Mouse (Mus musculus) NIH3T3 (cell line): Measurements from ENCODE around the gene Ccdc153.

Experiments used
- DNase-seq: peaks from one replicate; pipeline ENCODE4 v3.0.0-alpha.2; 2012; ENCODE audit warnings: low read depth

The Ccdc153 gene

GRCm38 (mm10) chr9:44240911-44241310 is 435 bp downstream of the Ccdc153 start:
- no peak for DNase-seq

DNA sequence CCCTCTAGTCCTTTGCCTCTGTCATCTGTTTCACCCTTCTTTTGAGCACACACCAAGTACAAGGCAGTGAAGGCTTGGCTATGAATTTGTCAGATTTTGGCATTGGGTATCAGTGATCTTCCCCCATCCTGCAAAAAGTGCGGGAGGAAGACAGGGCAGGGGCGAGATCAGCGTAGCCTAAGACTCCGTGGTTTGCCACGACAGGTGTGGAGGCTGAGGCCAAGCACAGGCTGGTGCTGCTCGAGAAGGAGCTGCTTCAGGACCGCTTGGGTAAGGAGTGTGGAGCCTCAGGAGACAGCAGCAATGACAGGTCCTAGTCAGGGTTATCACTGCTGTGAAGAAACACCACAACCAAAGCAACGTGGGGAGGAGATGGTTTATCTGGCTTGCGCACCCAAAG is 942 bp downstream of the Ccdc153 start:
- no peak for DNase-seq

DNA sequence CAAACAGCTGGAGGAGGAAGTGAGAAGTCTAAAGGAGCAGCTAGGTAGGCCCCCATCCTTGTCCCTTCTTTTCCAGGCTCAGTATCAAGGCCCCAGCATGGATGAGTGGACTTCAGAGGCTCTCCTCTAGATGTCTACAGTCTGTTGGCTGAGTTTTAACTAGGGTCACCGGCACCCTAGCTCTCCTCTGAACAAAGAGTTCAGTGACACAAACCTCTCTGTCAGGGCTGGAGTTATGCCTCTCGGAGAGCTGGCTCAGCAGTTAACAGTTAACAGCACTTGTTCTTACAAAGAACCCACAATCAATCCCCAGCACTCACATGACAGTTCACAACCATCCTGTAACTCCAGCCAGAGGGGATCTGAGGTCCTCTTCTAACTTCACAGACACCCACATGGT is 3.1 kb downstream of the Ccdc153 start:
- DNase-seq = no peak

DNA sequence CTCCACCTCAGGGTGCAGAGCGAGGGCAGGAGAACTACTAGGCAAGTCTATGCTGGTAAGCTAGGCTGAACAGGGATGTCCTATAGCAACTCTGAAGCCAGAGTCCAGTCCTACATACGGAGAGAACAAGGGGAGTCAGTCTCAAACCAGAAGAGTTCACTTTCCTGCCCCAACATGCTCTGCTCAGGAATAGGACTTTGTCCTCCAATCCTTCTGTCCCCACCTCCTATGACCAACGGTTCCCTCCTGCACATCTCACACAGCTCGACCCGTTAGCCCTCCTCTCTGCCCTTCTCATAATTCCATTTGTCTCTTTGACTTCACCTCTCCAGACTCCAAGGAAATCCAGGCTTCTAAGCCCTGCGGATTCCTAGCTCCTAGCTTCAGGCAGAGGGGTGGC is 7.4 kb downstream of the Ccdc153 start:
- no peak for DNase-seq

- DNase-seq = peak; percentile 67
These were observed 9.0 kb downstream of the Ccdc153 start for GRCm38 (mm10) chr9:44249181-44250146.

DNA sequence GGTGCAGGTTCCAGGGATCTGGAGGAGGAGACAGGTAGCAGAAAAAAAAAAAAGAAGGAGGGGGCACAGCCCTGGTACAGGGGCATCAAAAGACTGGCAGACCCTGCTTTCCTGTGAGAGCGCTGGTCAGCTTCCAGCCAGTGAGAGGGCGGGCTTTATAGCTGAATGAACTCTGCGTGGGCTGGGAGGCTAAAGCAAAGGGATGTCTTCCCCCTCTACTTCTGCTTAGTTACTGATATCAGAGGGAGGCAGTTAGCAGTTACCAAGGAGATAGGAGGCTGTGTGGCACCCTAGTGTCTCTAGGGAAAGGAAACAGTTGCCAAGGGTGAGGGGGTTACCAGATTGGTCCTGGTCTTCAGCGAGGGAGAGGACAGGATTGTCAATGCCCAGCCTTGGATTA is 10.0 kb downstream of the Ccdc153 start:
- no peak for DNase-seq

- no peak for DNase-seq
These were observed 10.8 kb downstream of the Ccdc153 start, which contains the start of gene Pdzd3 for GRCm38 (mm10) chr9:44251314-44251713. Gene Pdzd3, minus strand, starts transcription at chr9:44251471.

DNA sequence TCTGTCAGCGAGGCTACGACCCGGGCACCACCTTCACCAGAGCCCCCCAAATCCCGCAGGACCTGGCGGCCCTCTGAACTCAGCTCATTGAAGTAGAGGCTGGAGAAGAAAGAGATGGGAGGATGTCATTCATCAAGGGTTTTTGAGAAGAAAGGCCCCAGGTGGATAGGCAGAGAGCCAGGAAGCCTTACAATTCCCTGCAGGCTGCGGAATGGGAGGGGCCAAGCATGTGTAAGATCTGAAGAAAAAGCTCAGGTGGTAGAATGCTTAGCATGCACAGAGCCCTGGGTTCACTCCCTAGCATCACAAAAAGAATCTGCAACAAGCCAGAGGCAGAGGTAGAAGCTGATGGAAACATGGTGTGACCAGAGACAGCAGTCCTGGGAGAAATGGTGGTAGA is 13.0 kb downstream of the Ccdc153 start:
- no peak for DNase-seq

DNA sequence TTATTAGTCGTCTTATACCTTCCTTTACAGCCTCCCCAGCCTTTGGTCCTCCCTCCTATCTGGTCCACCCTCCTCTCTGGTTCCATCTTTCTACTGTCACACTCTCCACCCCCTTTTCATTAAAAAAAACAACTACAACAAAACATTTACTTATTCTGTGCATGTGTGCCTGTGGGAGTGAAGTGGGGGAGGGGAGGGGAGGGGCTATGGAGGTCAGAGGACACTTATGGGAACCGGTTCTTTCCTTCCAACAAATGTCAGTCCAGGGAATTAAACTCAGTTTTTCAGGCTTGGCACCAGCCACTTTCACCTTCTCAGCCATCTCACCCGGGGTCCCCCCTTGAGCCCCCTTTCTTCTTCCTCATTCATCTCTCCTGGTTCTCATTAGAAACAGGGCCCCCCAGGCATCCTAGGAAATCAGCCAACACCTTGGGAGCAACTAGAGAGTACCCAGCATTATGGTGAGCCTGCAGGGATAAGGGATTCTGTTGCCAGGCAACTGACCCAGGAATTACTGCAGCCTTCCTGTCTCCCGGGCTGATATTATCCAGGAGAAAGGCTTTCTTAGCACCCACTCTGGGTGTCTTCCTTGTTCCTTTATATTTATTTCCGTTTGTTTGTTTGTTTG is 14.1 kb downstream of the Ccdc153 start:
- no peak for DNase-seq

- no peak for DNase-seq
These were observed 14.7 kb downstream of the Ccdc153 start for GRCm38 (mm10) chr9:44255136-44255521.

DNA sequence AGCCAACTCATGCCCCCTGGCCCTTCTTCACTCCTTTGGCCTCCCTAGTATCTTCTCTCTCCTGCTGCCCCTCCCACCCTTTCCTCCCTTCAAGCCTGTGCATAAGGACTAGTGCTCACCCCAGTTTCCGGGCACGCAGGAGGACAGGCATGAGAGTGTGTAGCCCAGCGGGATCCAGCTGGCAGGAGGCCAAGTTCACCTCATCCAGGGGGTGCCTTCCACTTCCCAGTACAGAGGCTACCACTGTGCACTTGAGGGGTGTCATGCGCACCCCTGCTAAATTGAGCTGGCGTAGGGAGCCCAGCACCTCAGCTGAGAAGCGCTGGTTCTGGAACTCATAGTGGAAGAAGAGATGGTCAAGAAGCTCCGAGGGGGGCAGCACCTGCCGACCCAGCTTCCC is 15.7 kb downstream of the Ccdc153 start:
- no peak for DNase-seq

DNA sequence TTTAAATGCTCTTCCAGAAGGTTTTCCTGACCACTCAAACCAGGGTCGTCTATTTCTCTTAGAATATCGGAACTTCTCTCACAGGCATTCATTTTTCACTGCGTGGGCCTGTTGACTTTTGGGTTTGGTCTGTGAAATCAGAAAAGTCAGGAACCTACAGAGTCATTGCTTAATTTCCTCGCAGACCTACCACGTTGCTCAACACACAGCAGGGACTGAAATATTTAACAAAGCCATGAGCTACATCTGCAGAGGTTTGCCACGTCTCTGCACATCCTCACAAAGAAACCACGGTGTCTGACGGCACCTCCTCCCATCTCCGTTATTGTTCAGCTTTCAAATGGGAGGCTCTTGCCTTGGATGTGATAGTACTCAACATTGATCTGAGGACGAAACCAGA is 18.5 kb downstream of the Ccdc153 start:
- DNase-seq = no peak

DNA sequence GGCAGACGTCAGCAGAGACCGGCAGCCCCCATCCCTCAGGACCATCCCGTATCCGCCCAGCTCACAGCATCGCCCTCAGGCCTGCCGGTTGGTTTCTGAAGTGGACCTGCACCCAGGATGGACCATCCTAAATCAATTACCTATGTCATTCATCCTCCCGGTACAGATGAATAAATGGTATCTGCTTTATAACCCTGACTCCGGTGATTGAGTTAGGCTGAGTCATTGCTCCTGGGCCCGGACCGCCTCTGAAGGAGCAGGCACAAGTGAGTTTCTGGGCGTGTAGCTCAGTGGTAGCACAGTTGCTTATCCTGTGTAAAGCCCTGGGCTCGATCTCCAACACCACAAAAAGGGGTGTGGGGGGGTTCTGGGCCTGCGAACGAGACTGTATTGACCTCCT is 20.9 kb downstream of the Ccdc153 start:
- no peak for DNase-seq

GRCm38 (mm10) chr9:44266478-44267226 is 26.2 kb downstream of the Ccdc153 start:
- DNase-seq = no peak

- no peak for DNase-seq
These were observed 27.0 kb downstream of the Ccdc153 start for GRCm38 (mm10) chr9:44267319-44268026.

DNA sequence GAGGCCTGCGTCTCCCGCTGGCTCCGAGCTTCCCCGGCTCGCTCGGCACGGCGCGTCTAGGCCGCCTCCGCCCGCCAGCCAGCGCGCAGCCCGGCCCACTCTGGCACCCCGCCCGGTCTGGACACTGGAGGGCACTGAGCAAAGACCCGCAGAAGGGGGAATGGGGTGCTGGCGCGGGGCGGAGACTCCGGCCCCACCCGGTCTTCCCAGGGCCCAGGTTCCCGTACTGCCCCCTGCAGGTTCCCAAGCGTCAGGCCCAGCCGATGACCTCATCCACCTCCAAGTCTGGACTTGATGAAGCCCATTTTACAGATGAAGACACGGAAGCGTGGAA is 27.5 kb downstream of the Ccdc153 start:
- peak; percentile 4 for DNase-seq

DNA sequence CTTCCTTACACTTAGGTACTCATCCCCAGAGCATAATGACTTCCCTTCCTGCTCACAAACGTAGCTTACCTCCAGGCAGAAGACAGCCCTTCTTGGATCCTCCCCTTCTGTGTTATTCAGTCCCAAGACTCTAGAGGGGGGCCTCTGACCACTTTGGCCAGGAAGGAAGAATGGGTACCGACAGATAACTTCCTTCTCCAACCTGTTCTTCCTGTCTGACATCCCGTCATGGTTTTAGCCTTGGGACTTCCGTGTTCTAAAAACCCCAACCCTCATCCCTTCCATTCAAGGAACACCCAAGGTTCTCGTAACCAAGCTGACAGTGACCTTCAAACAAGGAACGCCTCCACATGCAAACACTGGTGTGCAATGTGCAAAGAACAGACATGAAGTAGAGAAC is 28.0 kb downstream of the Ccdc153 start, which contains the start of gene Nlrx1:
Gene Nlrx1 (minus strand): TSS at position 168 of the 400 bp plus-strand sequence.
- no peak for DNase-seq

DNA sequence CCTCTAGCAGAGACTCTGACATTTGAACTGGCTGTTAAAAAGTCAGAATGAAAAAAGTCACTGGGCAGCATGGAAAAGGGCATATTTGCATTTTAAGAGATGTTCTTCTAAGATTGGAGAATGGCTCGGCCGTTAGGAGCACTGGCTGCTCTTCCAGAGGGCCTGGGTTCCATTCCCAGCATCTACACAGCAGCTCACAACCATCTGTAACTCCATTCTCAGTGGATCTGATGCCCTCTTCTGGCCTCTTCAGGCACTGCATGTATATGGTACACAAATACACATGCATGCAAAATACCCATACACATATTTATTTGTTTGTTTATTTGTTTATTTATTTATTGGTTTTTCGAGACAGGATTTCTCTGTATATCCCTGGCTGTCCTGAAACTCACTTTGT is 28.6 kb downstream of the Ccdc153 start:
- peak; percentile 22 for DNase-seq

GRCm38 (mm10) chr9:44269973-44270372 is 29.5 kb downstream of the Ccdc153 start:
- no peak for DNase-seq

- DNase-seq = no peak
These were observed 42.7 kb downstream of the Ccdc153 start for GRCm38 (mm10) chr9:44283183-44283582.

- DNase-seq = no peak
These were observed 45.9 kb downstream of the Ccdc153 start for GRCm38 (mm10) chr9:44286256-44286850.

GRCm38 (mm10) chr9:44287003-44287400 is 46.5 kb downstream of the Ccdc153 start:
- no peak for DNase-seq
